Mouse (Mus musculus) liver, postnatal 0 days (tissue): ENCODE results near the gene Egr2.

Experiments
- CTCF ChIP-seq: sonication (generic); IDR thresholded peaks from 2 replicates; pipeline ENCODE4 v1.5.1; 2016; ENCODE audit warnings: antibody characterized with exemption, low read depth
- EP300 ChIP-seq: IDR thresholded peaks from 2 replicates; pipeline ENCODE4 v1.6.1; 2016; ENCODE audit warnings: antibody characterized with exemption, low read depth, mild to moderate bottlenecking

DNA sequence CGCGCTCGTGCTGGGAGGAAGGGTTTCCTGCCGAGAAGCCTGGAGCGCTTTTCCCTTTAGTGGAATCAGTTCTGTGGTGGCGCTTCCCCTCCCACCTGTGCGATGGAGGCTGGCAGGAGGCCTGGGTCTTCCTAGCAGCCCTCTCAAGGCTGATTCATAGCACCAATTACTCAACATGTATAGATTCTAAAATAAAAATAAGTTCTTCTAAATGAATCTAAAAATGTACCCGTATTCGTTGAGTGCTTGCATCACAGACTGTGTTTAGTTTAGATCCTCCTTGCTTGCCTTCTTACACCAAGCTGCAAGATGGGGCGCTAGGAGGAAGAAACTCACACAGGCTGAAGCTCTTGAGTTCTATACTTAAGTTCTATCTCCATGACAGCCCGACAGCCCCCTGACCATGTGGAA lies 43.1 kb upstream of the Egr2 start:
- TF ChIP-seq CTCF: no peak
- TF ChIP-seq EP300: no peak
